Mouse (Mus musculus) CD4-positive, CD25-positive, alpha-beta regulatory T cell, adult 2 months (primary cell): ENCODE measurements at regions not wholly inside any gene's neighbourhood (a gene's known extent, or its start where the extent isn't known, plus 50 kb on each side); places are given as distances from the start of the nearest gene placed in this dataset.

Experiments
- DNase-seq: peaks from one replicate; pipeline ENCODE4 v3.0.0-alpha.2; 2012; ENCODE audit warnings: low read depth, low spot score

- no peak for DNase-seq
These were observed 59.2 kb downstream of the Marcks start for GRCm38 (mm10) chr10:37079535-37079934.

DNA sequence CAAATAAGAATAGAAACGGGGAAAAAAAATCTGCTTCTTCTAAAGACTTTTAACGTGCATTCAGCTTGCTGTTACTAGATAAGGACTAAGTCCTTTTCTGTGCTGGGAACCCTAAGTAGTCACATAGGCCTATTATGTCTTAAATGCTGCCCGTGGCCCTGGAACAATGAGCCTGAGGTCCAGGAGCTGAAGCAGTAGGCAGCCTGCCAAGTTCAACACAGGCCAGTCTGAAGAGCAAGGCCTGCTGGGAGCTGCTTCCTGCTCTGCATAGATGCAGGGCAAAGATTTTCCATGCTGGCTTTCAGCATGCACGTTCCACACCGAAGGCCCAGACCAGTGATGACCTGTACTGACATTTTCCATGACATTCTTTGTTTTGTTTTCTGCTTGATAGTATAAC, 60.3 kb downstream of the Marcks start:
- DNase-seq = no peak

DNA sequence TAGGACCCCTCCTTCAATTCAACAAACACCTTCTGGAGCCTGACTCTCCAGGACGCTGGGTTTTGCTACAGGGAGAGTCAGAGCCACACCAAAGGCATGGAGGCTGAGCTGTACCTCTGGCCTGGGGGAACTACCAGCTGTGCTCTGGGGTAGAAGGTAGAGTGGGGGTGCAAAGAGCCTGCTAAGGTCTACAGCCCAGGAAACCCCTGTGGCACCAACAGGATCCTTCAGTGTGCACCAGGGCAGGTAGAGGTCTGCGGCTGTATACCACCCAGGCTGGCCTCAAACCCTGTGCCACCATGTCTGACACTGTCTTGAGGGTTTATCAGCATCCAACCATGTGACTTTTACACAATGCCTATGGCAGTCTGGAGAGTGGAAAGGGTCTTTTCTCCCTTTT, 61.0 kb downstream of the Marcks start:
- DNase-seq = no peak

- peak; percentile 71 for DNase-seq
These were observed 65.9 kb downstream of the Marcks start for GRCm38 (mm10) chr10:37072834-37073233.

GRCm38 (mm10) chr10:37072061-37072460, 66.7 kb downstream of the Marcks start:
- no peak for DNase-seq

DNA sequence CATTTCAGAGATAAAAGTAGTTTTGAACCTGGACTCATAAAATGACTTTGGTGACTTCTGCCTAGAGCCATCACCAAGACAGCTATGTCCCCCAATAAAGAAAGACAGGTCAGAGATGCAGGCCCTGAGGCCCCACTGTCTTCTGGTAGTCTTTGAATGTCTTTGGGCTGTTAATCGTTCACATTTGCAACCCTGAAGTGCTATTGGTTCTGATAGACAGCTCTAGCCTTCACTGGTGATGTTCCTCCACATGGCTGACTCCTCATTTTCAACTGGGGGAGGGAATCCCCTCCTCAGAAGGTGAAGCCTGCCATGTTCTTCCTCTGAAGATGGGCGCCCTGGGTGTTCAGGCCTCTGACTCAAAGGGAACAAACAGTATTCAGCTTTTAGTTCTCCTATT, 67.3 kb downstream of the Marcks start:
- DNase-seq = no peak
